Mouse (Mus musculus): Measurements from ENCODE around the gene Xpr1.

GRCm38 (mm10) chr1:155344019-155344418, 73.2 kb downstream of the Xpr1 start:
- TF ChIP-seq POLR2A (IDR thresholded peaks at IDR 0.05; ENCODE audit: insufficient read depth, low read depth, low read length) (no peak), CTCF (IDR thresholded peaks at IDR 0.05) (no peak)

Data from heart, adult 2 months (tissue).